Mouse (Mus musculus) lung, adult 18-20 months (tissue): ENCODE results near the gene Amot.

Experiments used
- DNase-seq, 2 experiments: peaks; one replicate each; pipeline ENCODE4 v3.0.0; 2022; ENCODE audit warnings: mixed read lengths in 2 of 2

Gene Amot

GRCm38 (mm10) chrX:145504717-145505415, at the start of gene Amot:
Gene Amot, minus strand, starts transcription at chrX:145505181.
- peak; percentile 87 to 91 for DNase-seq

- DNase-seq = no peak
Measured at GRCm38 (mm10) chrX:145545060-145545459, 40.1 kb upstream of the Amot start.

- DNase-seq = no peak
Measured at GRCm38 (mm10) chrX:145543602-145544490, 38.9 kb upstream of the Amot start.

GRCm38 (mm10) chrX:145541050-145541449, 36.1 kb upstream of the Amot start:
- DNase-seq = no peak

- no peak for DNase-seq
Measured at GRCm38 (mm10) chrX:145540321-145540720, 35.3 kb upstream of the Amot start.

- no peak for DNase-seq
Measured at GRCm38 (mm10) chrX:145529602-145530001, 24.6 kb upstream of the Amot start.

GRCm38 (mm10) chrX:145516322-145517066, 11.5 kb upstream of the Amot start:
- DNase-seq = no peak

GRCm38 (mm10) chrX:145515498-145516158, 10.6 kb upstream of the Amot start:
- no peak for DNase-seq

GRCm38 (mm10) chrX:145510675-145511074, 5.7 kb upstream of the Amot start:
- DNase-seq = no peak

GRCm38 (mm10) chrX:145505457-145506201, 648 bp upstream of the Amot start:
- DNase-seq = peak; percentile 76 to 84

GRCm38 (mm10) chrX:145501666-145502355, 3.2 kb downstream of the Amot start:
- DNase-seq = no peak

GRCm38 (mm10) chrX:145499101-145499500, 5.9 kb downstream of the Amot start:
- DNase-seq = no peak

GRCm38 (mm10) chrX:145498691-145499090, 6.3 kb downstream of the Amot start:
- no peak for DNase-seq

- DNase-seq = peak; percentile 39 to 66
Measured at GRCm38 (mm10) chrX:145497486-145497885, 7.5 kb downstream of the Amot start.

GRCm38 (mm10) chrX:145495381-145495780, 9.6 kb downstream of the Amot start:
- DNase-seq = no peak

- no peak for DNase-seq
Measured at GRCm38 (mm10) chrX:145490821-145491220, 14.2 kb downstream of the Amot start.

GRCm38 (mm10) chrX:145490417-145490816, 14.6 kb downstream of the Amot start:
- DNase-seq = no peak

- no peak for DNase-seq
Measured at GRCm38 (mm10) chrX:145489950-145490349, 15.0 kb downstream of the Amot start.

GRCm38 (mm10) chrX:145485495-145485894, 19.5 kb downstream of the Amot start:
- no peak for DNase-seq

GRCm38 (mm10) chrX:145483486-145484055, 21.4 kb downstream of the Amot start:
- no peak for DNase-seq

- DNase-seq = no peak
Measured at GRCm38 (mm10) chrX:145482383-145482782, 22.6 kb downstream of the Amot start.
